Mouse (Mus musculus) embryonic facial prominence, embryonic 10.5 days (tissue): ENCODE measurements around the gene Fam169a. TPM values are rescaled to one million over a fixed set of nuclear protein-coding genes. Genes with fewer than 3 reads are reported as not detected.

ENCODE experiments used
- DNase-seq: peaks from one replicate; pipeline ENCODE4 v3.0.0-alpha.2; 2017; ENCODE audit warnings: low spot score
- H3K27ac ChIP-seq: fragments of 300-500 bp; sonication (generic); replicated peaks from 2 replicates; pipeline ENCODE4 v1.5.1; 2016; ENCODE audit warnings: mild to moderate bottlenecking
- H3K27me3 ChIP-seq: fragments of 300-500 bp; sonication (generic); replicated peaks from 2 replicates; pipeline ENCODE4 v1.6.1; 2016; ENCODE audit warnings: low read depth, mild to moderate bottlenecking; ENCODE audit not compliant: poor library complexity, severe bottlenecking
- H3K36me3 ChIP-seq: fragments of 300-500 bp; sonication (generic); replicated peaks from 2 replicates; pipeline ENCODE4 v1.6.1; 2016; ENCODE audit warnings: mild to moderate bottlenecking, moderate library complexity
- H3K4me1 ChIP-seq: fragments of 300-500 bp; sonication (generic); 2 replicates; pipeline ENCODE4 v1.6.1; 2016
- H3K4me3 ChIP-seq: fragments of 300-500 bp; sonication (generic); 2 replicates; pipeline ENCODE4 v1.5.1; 2016; ENCODE audit warnings: mild to moderate bottlenecking, moderate library complexity
- H3K9me3 ChIP-seq: fragments of 300-500 bp; sonication (generic); 2 replicates; pipeline ENCODE4 v1.6.1; 2016; ENCODE audit warnings: mild to moderate bottlenecking
- WGBS: fragments of 180-500 bp; shearing (Covaris S2); methylation state at CpG from one replicate; pipeline ENCODE4 v1.1.7; 2016; 5-methylcytosine and 5-hydroxymethylcytosine counted together
- polyA plus RNA-seq: library from polyadenylated mRNA; unstranded; fragments of >200 nt; fragmentation: Nextera tagmentation; extraction: Ambion mirVana; gene quantifications from 2 replicates; pipeline ENCODE4 v1.2.1, GENCODE M21; 2016

Fam169a gene
- 8.5 and 9.6 TPM in 2 replicates for polyA plus RNA-seq

- WGBS, result 36% methylated on average over 15 of the region's 15 CpGs
- DNase-seq, result no peak
Observed at GRCm38 (mm10) chr13:97066649-97067550, at the start of gene Fam169a. Fam169a (plus strand) TSS chr13:97067286.

GRCm38 (mm10) chr13:97017711-97018110 lies 49.4 kb upstream of the Fam169a start:
- Histone ChIP-seq H3K4me3 (no peak overlapping the region), H3K36me3 (no peaks in the 10 kb centered on the region), H3K4me1 (no peaks in the 10 kb centered on the region), H3K27ac (no peak overlapping the region), H3K9me3 (no peaks in the 10 kb centered on the region), H3K27me3 (no peaks in the 10 kb centered on the region)
- 92% methylated on average over 3 of the region's 3 CpGs for WGBS
- no peak for DNase-seq

More at GRCm38 (mm10) chr13:97066649-97067550, at the start of gene Fam169a:
- H3K27me3 ChIP-seq, result peaks cover 44% of the 10 kb centered on the region
- H3K4me1 ChIP-seq, result peaks cover 26% of the 10 kb centered on the region
- H3K9me3 ChIP-seq, result peaks cover 5% of the 10 kb centered on the region; the same call in 1 of the 2 replicates
- no peaks in the 10 kb centered on the region for H3K36me3 ChIP-seq
- H3K4me3 ChIP-seq, result no peak within 1 kb of the TSS
- no peak within 1 kb of the TSS for H3K27ac ChIP-seq

- Histone ChIP-seq H3K36me3 (no peaks in the 10 kb centered on the region), H3K4me3 (no peak overlapping the region), H3K4me1 (no peaks in the 10 kb centered on the region), H3K27me3 (no peaks in the 10 kb centered on the region), H3K27ac (no peak overlapping the region), H3K9me3 (no peaks in the 10 kb centered on the region)
- no peak for DNase-seq
- whole genome bisulfite sequencing, result 85% methylated on average over 5 of the region's 5 CpGs
Observed at GRCm38 (mm10) chr13:97020122-97020521, 47.0 kb upstream of the Fam169a start.

GRCm38 (mm10) chr13:97021906-97022305 lies 45.2 kb upstream of the Fam169a start:
- no peaks in the 10 kb centered on the region for H3K4me1 ChIP-seq
- WGBS, result 49% methylated on average over 4 of the region's 4 CpGs

GRCm38 (mm10) chr13:97030075-97030474 lies 37.0 kb upstream of the Fam169a start:
- no peak overlapping the region for H3K4me3 ChIP-seq
- H3K4me1 ChIP-seq, result no peaks in the 10 kb centered on the region
- no peaks in the 10 kb centered on the region for H3K9me3 ChIP-seq
- no peaks in the 10 kb centered on the region for H3K27me3 ChIP-seq
- no peaks in the 10 kb centered on the region for H3K36me3 ChIP-seq
- WGBS, result 91% methylated on average over 13 of the region's 13 CpGs
- DNase-seq, result no peak
- no peak overlapping the region for H3K27ac ChIP-seq

More at GRCm38 (mm10) chr13:97021906-97022305, 45.2 kb upstream of the Fam169a start:
- Histone ChIP-seq H3K27me3 (no peaks in the 10 kb centered on the region), H3K9me3 (no peaks in the 10 kb centered on the region), H3K27ac (no peak overlapping the region), H3K4me3 (no peak overlapping the region), H3K36me3 (no peaks in the 10 kb centered on the region)
- DNase-seq, result no peak

- Histone ChIP-seq H3K9me3 (no peaks in the 10 kb centered on the region), H3K4me1 (no peaks in the 10 kb centered on the region), H3K27me3 (no peaks in the 10 kb centered on the region), H3K36me3 (no peaks in the 10 kb centered on the region), H3K27ac (no peak within 1 kb of the TSS), H3K4me3 (no peak within 1 kb of the TSS)
- DNase-seq, result no peak
- 79% methylated on average over 2 of the region's 2 CpGs for WGBS
Observed at GRCm38 (mm10) chr13:97034262-97034661, 32.8 kb upstream of the Fam169a start, which contains the start of gene 1700029F12Rik. 1700029F12Rik (minus strand) TSS chr13:97034362.

- WGBS, result 79% methylated on average over 6 of the region's 6 CpGs
- no peaks in the 10 kb centered on the region for H3K27me3 ChIP-seq
Observed at GRCm38 (mm10) chr13:97051158-97051557, 15.9 kb upstream of the Fam169a start.

GRCm38 (mm10) chr13:97052667-97053066 lies 14.4 kb upstream of the Fam169a start:
- Histone ChIP-seq H3K9me3 (no peaks in the 10 kb centered on the region), H3K4me3 (no peak overlapping the region), H3K4me1 (peaks cover 4% of the 10 kb centered on the region), H3K36me3 (no peaks in the 10 kb centered on the region), H3K27ac (no peak overlapping the region), H3K27me3 (no peaks in the 10 kb centered on the region)
- peak; percentile 75 for DNase-seq
- WGBS, result 18% methylated on average over 11 of the region's 11 CpGs

More at GRCm38 (mm10) chr13:97051158-97051557, 15.9 kb upstream of the Fam169a start:
- no peak overlapping the region for H3K4me3 ChIP-seq
- H3K4me1 ChIP-seq, result no peaks in the 10 kb centered on the region
- no peak for DNase-seq
- no peaks in the 10 kb centered on the region for H3K9me3 ChIP-seq
- H3K27ac ChIP-seq, result no peak overlapping the region
- H3K36me3 ChIP-seq, result no peaks in the 10 kb centered on the region

GRCm38 (mm10) chr13:97053844-97054243 lies 13.2 kb upstream of the Fam169a start:
- WGBS, result 88% methylated on average over 8 of the region's 8 CpGs
- peaks cover 8% of the 10 kb centered on the region for H3K4me1 ChIP-seq
- DNase-seq, result no peak
- no peak overlapping the region for H3K4me3 ChIP-seq
- no peaks in the 10 kb centered on the region for H3K36me3 ChIP-seq
- H3K27me3 ChIP-seq, result no peaks in the 10 kb centered on the region
- H3K27ac ChIP-seq, result no peak overlapping the region
- H3K9me3 ChIP-seq, result no peaks in the 10 kb centered on the region

- WGBS, result 55% methylated on average over 4 of the region's 4 CpGs
Observed at GRCm38 (mm10) chr13:97057817-97058216, 9.3 kb upstream of the Fam169a start.

GRCm38 (mm10) chr13:97059746-97060145 lies 7.3 kb upstream of the Fam169a start:
- peaks cover 20% of the 10 kb centered on the region for H3K4me1 ChIP-seq
- H3K27ac ChIP-seq, result no peak overlapping the region
- no peaks in the 10 kb centered on the region for H3K9me3 ChIP-seq
- DNase-seq, result no peak
- H3K27me3 ChIP-seq, result no peaks in the 10 kb centered on the region
- WGBS, result 89% methylated on average over 6 of the region's 6 CpGs
- no peaks in the 10 kb centered on the region for H3K36me3 ChIP-seq
- no peak overlapping the region for H3K4me3 ChIP-seq

More at GRCm38 (mm10) chr13:97057817-97058216, 9.3 kb upstream of the Fam169a start:
- Histone ChIP-seq H3K27me3 (no peaks in the 10 kb centered on the region), H3K27ac (no peak overlapping the region), H3K36me3 (no peaks in the 10 kb centered on the region), H3K9me3 (no peaks in the 10 kb centered on the region), H3K4me1 (peaks cover 12% of the 10 kb centered on the region), H3K4me3 (no peak overlapping the region)
- DNase-seq, result no peak

- Histone ChIP-seq H3K4me1 (peaks cover 21% of the 10 kb centered on the region), H3K9me3 (0 out of 2 replicates have a peak, but pooled peaks cover 2% of the 10 kb centered on the region), H3K27ac (no peak overlapping the region), H3K27me3 (no peaks in the 10 kb centered on the region), H3K36me3 (no peaks in the 10 kb centered on the region), H3K4me3 (no peak overlapping the region)
- no peak for DNase-seq
- WGBS, result 71% methylated on average over 7 of the region's 8 CpGs
Observed at GRCm38 (mm10) chr13:97060331-97060730, 6.8 kb upstream of the Fam169a start.

- Histone ChIP-seq H3K4me1 (peaks cover 26% of the 10 kb centered on the region), H3K4me3 (no peak overlapping the region), H3K36me3 (no peaks in the 10 kb centered on the region), H3K27me3 (peaks cover 11% of the 10 kb centered on the region), H3K27ac (no peak overlapping the region), H3K9me3 (peaks cover 5% of the 10 kb centered on the region; the same call in 1 of the 2 replicates)
- DNase-seq, result no peak
- 92% methylated on average over 3 of the region's 3 CpGs for WGBS
Observed at GRCm38 (mm10) chr13:97062151-97062550, 4.9 kb upstream of the Fam169a start.
